Mouse (Mus musculus) left cerebral cortex, postnatal 10 days (tissue): ENCODE measurements at regions not wholly inside any gene's neighbourhood (a gene's known extent, or its start where the extent isn't known, plus 50 kb on each side); places are given as distances from the start of the nearest gene placed in this dataset.

Source experiments
- DNase-seq, 2 experiments: peaks; one replicate each; pipeline ENCODE4 v3.0.0; 2021 to 2022; ENCODE audit warnings: low spot score in 2 of 2, mixed read lengths in 1 of 2; ENCODE audit errors: extremely low spot score in 1 of 2
- intact Hi-C: fragments of 180-260 bp; cut with DNase I; formaldehyde crosslinking; loops from one replicate; pipeline ENCODE4 v1.15.1; 2025

GRCm38 (mm10) chr4:142307321-142307720 is 68.1 kb upstream of the Kazn start:
- intact Hi-C loops, result no loop called here
- no peak for DNase-seq

GRCm38 (mm10) chr4:142306076-142306475 is 66.9 kb upstream of the Kazn start:
- intact Hi-C loops, result no loop called here
- no peak for DNase-seq

- peak in 1 of 2 experiments; percentile 48 for DNase-seq
- intact Hi-C loops, result no loop called here
Measured at GRCm38 (mm10) chr4:142303374-142304020, 64.3 kb upstream of the Kazn start.

- no peak for DNase-seq
- intact Hi-C loops, result no loop called here
Measured at GRCm38 (mm10) chr4:142302724-142303120, 63.5 kb upstream of the Kazn start.

GRCm38 (mm10) chr4:142302041-142302723 is 63.0 kb upstream of the Kazn start:
- no peak for DNase-seq
- intact Hi-C loops, result no loop called here

- intact Hi-C loops, result no loop called here
- DNase-seq, result no peak
Measured at GRCm38 (mm10) chr4:142298770-142299337, 59.7 kb upstream of the Kazn start.

- intact Hi-C loops, result no loop called here
- no peak for DNase-seq
Measured at GRCm38 (mm10) chr4:142292760-142293159, 53.6 kb upstream of the Kazn start.

- intact Hi-C loops, result no loop called here
- no peak for DNase-seq
Measured at GRCm38 (mm10) chr4:142292334-142292733, 53.1 kb upstream of the Kazn start.

- no peak for DNase-seq
- intact Hi-C loops, result no loop called here
Measured at GRCm38 (mm10) chr4:142291366-142291765, 52.2 kb upstream of the Kazn start.
